Mouse (Mus musculus): Measurements from ENCODE around the gene Tmco3.

- TF ChIP-seq CTCF (IDR thresholded peaks at IDR 0.05) (no peak), POLR2A (IDR thresholded peaks at IDR 0.05; ENCODE audit: insufficient read depth, low read depth, low read length) (no peak)
Observed at GRCm38 (mm10) chr8:13299571-13299970, 11.6 kb downstream of the Tmco3 start.

Data from heart, adult 2 months (tissue).